Mouse (Mus musculus): ENCODE data around the gene Hddc3. TPM values are rescaled to one million over a fixed set of nuclear protein-coding genes. Genes with fewer than 3 reads are reported as not detected.

The Hddc3 gene
- total and polyA plus RNA-seq, 3 experiments = 47.1 to 58.1 TPM; not detected in 1

DNA sequence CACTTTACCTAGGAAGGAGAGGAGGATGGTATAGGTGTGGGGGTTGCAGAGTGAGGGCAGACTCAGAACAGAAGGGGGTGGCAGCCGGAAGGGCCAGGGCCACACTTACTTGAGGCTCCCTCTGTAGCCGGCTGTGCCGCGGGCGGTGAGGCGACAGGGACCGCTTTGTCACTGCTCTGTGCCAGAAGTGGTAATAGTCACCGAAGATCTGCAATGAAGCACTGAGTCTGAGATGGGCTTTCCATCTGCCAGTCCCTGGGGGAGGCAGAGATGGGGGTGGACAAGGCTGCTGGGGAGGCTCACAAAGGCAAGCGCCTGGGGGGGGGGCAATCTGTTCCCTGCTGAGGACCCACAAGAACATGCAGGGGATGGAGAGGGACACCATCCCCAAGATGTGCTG is 55.1 kb downstream of the Hddc3 start:
- H3K36me3 ChIP-seq (ENCODE audit: control insufficient read depth in 1 of 2, insufficient read depth in 2 of 2, low read length in 2 of 2) = peaks cover 0 to 7% of the 10 kb centered on the region in 2 experiments; a peak in 3 of 4 replicates

DNA sequence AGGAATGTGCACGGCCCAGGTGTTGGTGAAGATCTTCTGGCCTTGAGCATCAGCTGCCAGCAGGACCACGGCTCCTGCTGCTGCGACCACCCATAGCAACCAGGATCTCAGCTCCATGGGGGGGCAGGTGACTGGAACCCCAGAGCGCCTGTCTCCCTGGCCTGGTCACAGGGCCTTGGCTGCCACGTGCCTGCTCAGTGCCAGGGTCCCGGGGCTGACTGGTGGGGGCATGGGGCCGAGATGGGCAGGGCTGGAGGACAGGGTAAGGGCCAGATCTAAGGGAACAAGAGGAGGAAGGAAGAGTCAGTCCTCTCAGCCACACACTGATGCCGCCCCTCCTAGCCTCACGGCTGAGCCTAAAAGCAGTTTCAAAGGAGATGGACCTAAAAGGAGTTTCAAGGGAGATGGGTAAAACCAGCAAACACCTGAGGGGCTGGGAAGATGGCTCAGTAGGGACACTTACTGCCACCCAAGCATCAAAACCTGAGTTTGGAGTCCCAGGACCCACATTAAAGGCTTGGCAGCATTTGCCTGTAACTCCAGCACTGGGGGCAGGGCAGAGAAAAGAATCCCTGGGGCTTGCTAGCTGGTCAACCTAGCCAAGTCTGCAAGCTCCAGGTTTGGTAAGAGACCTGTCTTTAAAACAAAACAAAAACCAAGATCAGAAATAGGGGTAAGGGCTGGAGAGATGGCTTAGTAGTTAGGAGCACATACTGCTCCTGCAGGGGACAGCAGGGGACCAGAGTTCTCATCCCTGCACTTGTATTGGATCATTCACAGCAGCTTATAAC is 55.9 kb downstream of the Hddc3 start:
- DNase-seq (ENCODE audit: low read depth, low spot score) = no peak
- H3K4me1 ChIP-seq (ENCODE audit: control insufficient read depth in 1 of 2, insufficient read depth in 2 of 2, low read length in 2 of 2) = peaks cover 5 to 15% of the 10 kb centered on the region in 2 experiments; a peak in 3 of 4 replicates
- no peaks in the 10 kb centered on the region for H3K9me3 ChIP-seq (replicated peaks; ENCODE audit: insufficient read depth, low read length)
- H3K9ac ChIP-seq (ENCODE audit: control insufficient read depth, low read depth, low read length, poor library complexity, severe bottlenecking) = no peak overlapping the region
- peaks cover 0 to 13% of the 10 kb centered on the region in 2 experiments; a peak in 3 of 4 replicates for H3K36me3 ChIP-seq (ENCODE audit: control insufficient read depth in 1 of 2, insufficient read depth in 2 of 2, low read length in 2 of 2)
- H3K79me2 ChIP-seq (ENCODE audit: control insufficient read depth, insufficient read depth, low read length, poor library complexity) = peaks cover 30% of the 10 kb centered on the region
- no peak overlapping the region for H3K27ac ChIP-seq (ENCODE audit: control insufficient read depth, low read depth, low read length)
- H3K4me3 ChIP-seq (ENCODE audit: control insufficient read depth in 1 of 2, insufficient read depth in 1 of 2, low read depth in 2 of 2, low read length in 2 of 2) = no peak overlapping the region
- TF ChIP-seq ELF1 (IDR thresholded peaks at IDR 0.05; ENCODE audit: low read depth, low read length) (no peak), EP300 (IDR thresholded peaks at IDR 0.05; ENCODE audit: low read depth in 1 of 2, low read length in 2 of 2) (no peak), MAX (IDR thresholded peaks at IDR 0.05; ENCODE audit: low read length) (no peak), ZC3H11A (IDR thresholded peaks at IDR 0.05; ENCODE audit: low read depth, low read length) (no peak), RCOR1 (IDR thresholded peaks at IDR 0.05; ENCODE audit: low read depth, low read length) (no peak), ZNF384 (IDR thresholded peaks at IDR 0.05; ENCODE audit: low read depth, low read length) (no peak), USF2 (IDR thresholded peaks at IDR 0.05; ENCODE audit: borderline replicate concordance in 1 of 2, insufficient read depth in 1 of 2, low read depth in 1 of 2, low read length in 2 of 2) (no peak), MYC (IDR thresholded peaks at IDR 0.05; ENCODE audit: low read depth, low read length) (no peak), KAT2A (conservative IDR thresholded peaks at IDR 0.05; ENCODE audit: low read depth, low read length) (no peak), BHLHE40 (IDR thresholded peaks at IDR 0.05; ENCODE audit: borderline replicate concordance, low read depth, low read length) (no peak)
- H3K27me3 ChIP-seq (ENCODE audit: control insufficient read depth in 1 of 2, insufficient read depth in 2 of 2, low read length in 2 of 2) = no peaks in the 10 kb centered on the region

More for the DNA sequence above, 55.1 kb downstream of the Hddc3 start:
- Histone ChIP-seq H3K9me3 (replicated peaks; ENCODE audit: insufficient read depth, low read length) (no peaks in the 10 kb centered on the region), H3K4me3 (ENCODE audit: control insufficient read depth in 1 of 2, insufficient read depth in 1 of 2, low read depth in 2 of 2, low read length in 2 of 2) (no peak overlapping the region), H3K9ac (ENCODE audit: control insufficient read depth, low read depth, low read length, poor library complexity, severe bottlenecking) (no peak overlapping the region), H3K27me3 (ENCODE audit: control insufficient read depth in 1 of 2, insufficient read depth in 2 of 2, low read length in 2 of 2) (no peaks in the 10 kb centered on the region), H3K4me1 (ENCODE audit: control insufficient read depth in 1 of 2, insufficient read depth in 2 of 2, low read length in 2 of 2) (peaks cover 5 to 11% of the 10 kb centered on the region in 2 experiments; a peak in 3 of 4 replicates), H3K27ac (ENCODE audit: control insufficient read depth, low read depth, low read length) (no peak overlapping the region), H3K79me2 (ENCODE audit: control insufficient read depth, insufficient read depth, low read length, poor library complexity) (peaks cover 28% of the 10 kb centered on the region)
- no peak for TF ChIP-seq ELF1 (IDR thresholded peaks at IDR 0.05; ENCODE audit: low read depth, low read length)
- no peak for TF ChIP-seq USF2 (IDR thresholded peaks at IDR 0.05; ENCODE audit: borderline replicate concordance in 1 of 2, insufficient read depth in 1 of 2, low read depth in 1 of 2, low read length in 2 of 2)
- TF ChIP-seq POLR2A (IDR thresholded peaks at IDR 0.05; ENCODE audit: control insufficient read depth in 1 of 2, insufficient read depth in 1 of 2, low read depth in 1 of 2, low read length in 2 of 2, poor library complexity in 1 of 2) = no peak
- no peak for TF ChIP-seq ZKSCAN1 (IDR thresholded peaks at IDR 0.05; ENCODE audit: low read depth, low read length)
- no peak for TF ChIP-seq MYC (IDR thresholded peaks at IDR 0.05; ENCODE audit: low read depth, low read length)
- TF ChIP-seq TBP (IDR thresholded peaks at IDR 0.05; ENCODE audit: low read depth, low read length) = no peak
- no peak for TF ChIP-seq RAD21 (IDR thresholded peaks at IDR 0.05; ENCODE audit: low read depth, low read length)
- no peak for TF ChIP-seq ETS1 (IDR thresholded peaks at IDR 0.05; ENCODE audit: low read depth, low read length)
- no peak for TF ChIP-seq POLR2AphosphoS2 (IDR thresholded peaks at IDR 0.05; ENCODE audit: low read length)
- TF ChIP-seq SMC3 (IDR thresholded peaks at IDR 0.05; ENCODE audit: low read depth, low read length) = no peak
- TF ChIP-seq TAL1 (IDR thresholded peaks at IDR 0.05; ENCODE audit: low read length) = no peak
- TF ChIP-seq MYB (IDR thresholded peaks at IDR 0.05; ENCODE audit: low read depth, low read length) = no peak
- DNase-seq (ENCODE audit: low read depth, low spot score) = no peak
